Mouse (Mus musculus) ES-E14 (cell line): ENCODE measurements around the gene Tfap4.

Experiments used
- HCFC1 ChIP-seq: IDR thresholded peaks from 2 replicates; pipeline ENCODE4 v1.6.1; 2012; ENCODE audit warnings: low read length, inconsistent platforms, borderline replicate concordance; ENCODE audit not compliant: insufficient read depth
- MAFK ChIP-seq: IDR thresholded peaks from 2 replicates; pipeline ENCODE4 v1.6.1; 2014; ENCODE audit warnings: mild to moderate bottlenecking, low read depth, low read length, inconsistent platforms; ENCODE audit not compliant: insufficient read depth

DNA sequence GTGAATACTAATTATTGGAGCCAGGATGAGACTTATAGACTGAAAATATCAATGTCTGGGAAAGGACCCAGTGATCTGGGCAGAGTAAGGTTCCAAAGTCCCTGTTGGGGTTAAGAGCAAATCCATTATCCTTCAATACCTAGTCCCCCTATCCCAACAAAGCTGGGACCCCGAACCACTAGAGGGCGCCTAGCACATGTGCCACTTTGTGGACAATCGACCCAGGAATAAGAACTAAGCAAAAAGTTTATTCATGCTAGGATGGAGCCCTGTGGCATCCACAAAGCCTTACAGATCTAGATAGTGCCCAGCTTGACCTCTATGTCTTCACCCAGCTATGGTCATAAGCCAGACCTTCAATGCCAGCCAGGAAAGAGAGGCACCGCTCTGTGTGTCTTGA is 8.3 kb upstream of the Tfap4 start:
- no peak for TF ChIP-seq HCFC1
- no peak for TF ChIP-seq MAFK
